Mouse (Mus musculus): ENCODE results near the gene Dnajb12.

- TF ChIP-seq POLR2A (IDR thresholded peaks at IDR 0.05; ENCODE audit: insufficient read depth, low read depth, low read length): no peak
- no peak for TF ChIP-seq CTCF (IDR thresholded peaks at IDR 0.05; ENCODE audit: insufficient read depth, low read depth, low read length)
These were observed 28.4 kb downstream of the Dnajb12 start for GRCm38 (mm10) chr10:59907695-59908299.

Measured in olfactory bulb, adult 2 months (tissue).